Mouse (Mus musculus) ES-Bruce4 (cell line): Measurements from ENCODE around the gene Mrps35.

Experiments
- CTCF ChIP-seq: IDR thresholded peaks from one replicate; pipeline ENCODE4 v1.8.1; 2011; ENCODE audit warnings: low read depth, low read length
- EP300 ChIP-seq: IDR thresholded peaks from 2 replicates; pipeline ENCODE4 v1.6.1; 2011; ENCODE audit warnings: low read depth, low read length; ENCODE audit not compliant: insufficient read depth

DNA sequence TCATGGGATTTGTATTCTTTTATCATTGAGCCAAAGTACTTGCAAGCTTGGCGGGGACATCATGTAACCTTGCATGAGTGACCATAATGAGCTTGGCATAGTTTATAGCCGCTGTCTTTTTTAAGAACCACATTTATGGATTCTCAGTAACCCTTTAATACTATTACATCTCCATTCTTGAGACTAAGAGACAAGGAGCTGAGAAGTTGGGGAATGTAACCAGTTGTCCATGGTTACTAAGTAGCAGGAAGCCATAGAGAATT, 19.5 kb upstream of the Mrps35 start:
- TF ChIP-seq EP300 (no peak), CTCF (no peak)
